Mouse (Mus musculus): ENCODE measurements at regions not wholly inside any gene's neighbourhood (a gene's known extent, or its start where the extent isn't known, plus 50 kb on each side); places are given as distances from the start of the nearest gene placed in this dataset.
"Not testable (repeated sequence)": the region's sequence is repeated elsewhere in the genome, so short reads cannot be mapped to it uniquely, and the experiment has no call there.

- Histone ChIP-seq H3K36me3 (no peaks in the 10 kb centered on the region), H3K4me1 (replicated peaks) (0 out of 2 replicates have a peak, but pooled peaks cover 8% of the 10 kb centered on the region), H3K4me3 (no peak overlapping the region), H3K27me3 (no peaks in the 10 kb centered on the region), H3K27ac (replicated peaks) (no peak overlapping the region), H3K9ac (no peak overlapping the region), H3K9me3 (no peaks in the 10 kb centered on the region), H3K4me2 (no peak overlapping the region)
- ATAC-seq (ENCODE audit: low read depth), result no peak
- 85% methylated on average over 3 of the region's 3 CpGs for WGBS
Measured at GRCm38 (mm10) chr10:117466391-117466790, 86.6 kb upstream of the Cpsf6 start.

DNA sequence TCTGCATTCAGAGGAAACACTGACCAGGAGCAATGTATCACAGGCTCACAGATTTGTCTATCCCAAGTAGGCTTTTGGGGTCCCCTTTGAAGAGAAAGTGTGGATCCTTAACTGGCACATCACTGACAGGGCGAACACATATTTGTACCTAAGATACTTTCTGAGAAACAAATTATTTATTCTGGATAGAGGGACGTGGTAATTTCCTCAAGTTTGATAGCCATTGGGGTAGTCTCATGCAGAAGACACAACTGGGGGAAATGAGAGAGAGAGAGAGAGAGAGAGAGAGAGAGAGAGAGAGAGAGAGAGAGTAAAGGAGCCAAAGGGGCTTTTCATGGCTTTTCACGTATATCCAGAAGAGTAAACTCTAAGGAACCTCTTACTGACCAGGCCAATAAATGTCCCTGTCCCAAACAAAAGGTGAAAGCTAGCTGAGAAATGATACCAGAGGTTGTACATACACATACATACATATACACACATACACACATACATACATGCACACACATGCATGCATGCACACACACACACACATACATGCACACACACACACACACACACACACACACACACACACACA, 85.9 kb upstream of the Cpsf6 start:
- no peak for ATAC-seq (ENCODE audit: low read depth)
- Histone ChIP-seq H3K4me3 (no peak overlapping the region), H3K36me3 (no peaks in the 10 kb centered on the region), H3K4me1 (replicated peaks) (0 out of 2 replicates have a peak, but pooled peaks cover 8% of the 10 kb centered on the region), H3K9ac (no peak overlapping the region), H3K9me3 (no peaks in the 10 kb centered on the region), H3K27me3 (no peaks in the 10 kb centered on the region), H3K4me2 (no peak overlapping the region), H3K27ac (replicated peaks) (no peak overlapping the region)
- 88% methylated on average over 3 of the region's 3 CpGs for WGBS

DNA sequence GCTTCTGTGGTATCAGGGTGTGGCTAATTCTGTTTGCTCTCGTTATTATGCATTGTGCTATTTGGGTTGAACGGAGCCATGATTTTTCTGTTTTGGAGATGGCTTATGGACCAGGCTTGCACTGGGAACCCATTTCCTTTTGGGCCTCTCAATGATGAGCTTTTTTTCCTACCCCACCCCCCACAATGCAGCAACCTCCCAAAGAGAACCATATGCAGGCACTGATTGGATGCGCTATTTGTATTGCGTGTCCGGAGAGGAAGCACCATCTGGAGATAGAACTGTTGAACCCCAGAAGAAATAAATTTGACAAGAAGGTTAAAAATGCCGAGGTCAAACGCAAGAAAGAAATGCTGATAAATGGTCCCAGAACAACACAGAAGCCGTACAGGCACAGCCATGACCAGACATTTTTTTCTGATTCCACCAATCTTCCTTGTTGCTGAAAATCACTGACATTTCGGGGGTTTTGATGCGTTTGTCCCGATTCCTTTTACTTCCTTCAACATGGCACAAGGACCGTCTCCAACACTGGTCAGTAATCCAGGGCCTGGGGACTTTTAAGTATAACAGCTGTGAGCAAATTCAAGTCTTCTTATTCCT, 85.3 kb upstream of the Cpsf6 start:
- Histone ChIP-seq H3K4me3 (no peak overlapping the region), H3K4me2 (no peak overlapping the region), H3K36me3 (no peaks in the 10 kb centered on the region), H3K9me3 (no peaks in the 10 kb centered on the region), H3K9ac (no peak overlapping the region), H3K4me1 (replicated peaks) (0 out of 2 replicates have a peak, but pooled peaks cover 8% of the 10 kb centered on the region), H3K27ac (replicated peaks) (no peak overlapping the region), H3K27me3 (no peaks in the 10 kb centered on the region)
- ATAC-seq (ENCODE audit: low read depth), result no peak
- 76% methylated on average over 12 of the region's 12 CpGs for WGBS

DNA sequence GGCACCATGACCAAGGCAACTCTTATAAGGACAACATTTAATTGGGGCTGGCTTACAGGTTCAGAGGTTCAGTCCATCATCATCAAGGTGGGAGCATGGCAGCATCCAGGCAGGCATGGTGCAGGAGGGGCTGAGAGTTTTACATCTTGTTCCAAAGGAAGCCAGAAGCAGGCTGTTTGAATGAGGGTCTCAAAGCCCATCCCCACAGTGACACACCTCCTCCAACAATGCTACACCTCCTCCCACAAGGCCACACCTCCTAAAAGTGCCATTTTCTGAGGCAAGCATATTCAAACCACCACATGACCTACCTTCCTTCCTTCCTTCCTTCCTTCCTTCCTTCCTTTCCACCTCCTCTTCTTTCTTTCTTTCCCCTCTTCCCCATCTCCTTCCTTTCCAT, 84.5 kb upstream of the Cpsf6 start:
- not testable (repeated sequence) for H3K9me3 ChIP-seq; H3K4me3 ChIP-seq; H3K27ac ChIP-seq (replicated peaks); H3K4me2 ChIP-seq; H3K36me3 ChIP-seq; H3K9ac ChIP-seq; H3K27me3 ChIP-seq; ATAC-seq (ENCODE audit: low read depth); H3K4me1 ChIP-seq (replicated peaks)

DNA sequence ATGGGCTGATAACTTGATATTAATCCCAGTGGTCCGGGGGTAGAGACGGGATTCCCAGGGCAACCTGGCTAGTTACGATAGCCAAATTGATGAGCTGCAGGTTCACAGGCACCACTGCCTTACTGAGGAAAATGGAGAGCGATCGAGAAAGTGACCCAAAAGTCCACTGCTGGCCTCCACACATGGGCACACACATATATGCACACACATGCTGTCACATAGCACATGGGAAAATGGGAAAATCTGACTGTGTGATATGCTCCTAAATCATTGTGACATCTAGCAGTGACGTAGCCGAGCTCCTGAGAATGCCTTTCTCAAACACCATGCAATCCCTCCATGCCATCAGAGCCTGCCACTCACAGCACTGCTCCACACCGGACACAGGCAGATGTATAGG, 83.8 kb upstream of the Cpsf6 start:
- Histone ChIP-seq H3K4me2 (no peak overlapping the region), H3K4me3 (no peak overlapping the region), H3K9me3 (no peaks in the 10 kb centered on the region), H3K27ac (replicated peaks) (no peak overlapping the region), H3K27me3 (no peaks in the 10 kb centered on the region), H3K36me3 (no peaks in the 10 kb centered on the region), H3K9ac (no peak overlapping the region), H3K4me1 (replicated peaks) (0 out of 2 replicates have a peak, but pooled peaks cover 8% of the 10 kb centered on the region)
- no peak for ATAC-seq (ENCODE audit: low read depth)
- 88% methylated on average over 8 of the region's 8 CpGs for WGBS

- Histone ChIP-seq H3K27me3 (no peaks in the 10 kb centered on the region), H3K4me3 (no peak overlapping the region), H3K27ac (replicated peaks) (no peak overlapping the region), H3K4me1 (replicated peaks) (0 out of 2 replicates have a peak, but pooled peaks cover 8% of the 10 kb centered on the region), H3K9ac (no peak overlapping the region), H3K36me3 (no peaks in the 10 kb centered on the region), H3K4me2 (no peak overlapping the region), H3K9me3 (no peaks in the 10 kb centered on the region)
- 95% methylated on average over 4 of the region's 4 CpGs for WGBS
- no peak for ATAC-seq (ENCODE audit: low read depth)
Measured at GRCm38 (mm10) chr10:117462921-117463320, 83.1 kb upstream of the Cpsf6 start.

- Histone ChIP-seq H3K9ac (no peak overlapping the region), H3K9me3 (no peaks in the 10 kb centered on the region), H3K27me3 (no peaks in the 10 kb centered on the region), H3K4me2 (no peak overlapping the region), H3K27ac (replicated peaks) (no peak overlapping the region), H3K4me3 (no peak overlapping the region), H3K4me1 (replicated peaks) (0 out of 2 replicates have a peak, but pooled peaks cover 13% of the 10 kb centered on the region), H3K36me3 (no peaks in the 10 kb centered on the region)
- 0 out of 2 replicates have a peak, but pooled peaks have one; percentile 23 for ATAC-seq (ENCODE audit: low read depth)
- WGBS, result 77% methylated on average over 11 of the region's 11 CpGs
Measured at GRCm38 (mm10) chr10:117461791-117462516, 82.1 kb upstream of the Cpsf6 start.

DNA sequence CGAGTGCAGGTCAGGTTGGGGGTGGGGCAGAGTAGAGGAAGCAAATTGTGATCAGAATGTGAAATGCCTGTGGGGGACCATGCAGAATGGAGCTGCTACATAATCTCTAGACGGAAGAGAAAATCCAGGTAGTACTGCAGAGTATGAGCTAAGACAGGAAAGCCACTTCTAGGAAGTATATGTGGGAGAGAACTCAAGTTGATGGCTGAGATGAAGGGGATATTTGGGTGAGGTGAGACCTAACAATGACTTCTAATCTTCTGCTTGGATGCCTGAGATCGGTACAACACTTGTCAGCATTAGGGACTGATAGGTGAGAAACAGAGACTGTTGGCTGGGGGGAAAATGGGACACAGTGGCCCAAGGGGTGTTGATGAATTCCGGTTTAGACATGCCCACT, 81.4 kb upstream of the Cpsf6 start:
- Histone ChIP-seq H3K27ac (replicated peaks) (no peak overlapping the region), H3K36me3 (no peaks in the 10 kb centered on the region), H3K4me3 (no peak overlapping the region), H3K9ac (no peak overlapping the region), H3K27me3 (no peaks in the 10 kb centered on the region), H3K4me2 (no peak overlapping the region), H3K4me1 (replicated peaks) (0 out of 2 replicates have a peak, but pooled peaks cover 13% of the 10 kb centered on the region), H3K9me3 (no peaks in the 10 kb centered on the region)
- ATAC-seq (ENCODE audit: low read depth), result no peak
- 94% methylated on average over 4 of the region's 4 CpGs for WGBS

GRCm38 (mm10) chr10:117460366-117460730, 80.5 kb upstream of the Cpsf6 start:
- ATAC-seq (ENCODE audit: low read depth), result no peak
- Histone ChIP-seq H3K4me2 (no peak overlapping the region), H3K36me3 (no peaks in the 10 kb centered on the region), H3K9ac (no peak overlapping the region), H3K27me3 (no peaks in the 10 kb centered on the region), H3K4me1 (replicated peaks) (0 out of 2 replicates have a peak, but pooled peaks cover 13% of the 10 kb centered on the region), H3K9me3 (no peaks in the 10 kb centered on the region), H3K4me3 (no peak overlapping the region), H3K27ac (replicated peaks) (no peak overlapping the region)
- 93% methylated on average over 6 of the region's 6 CpGs for WGBS

GRCm38 (mm10) chr10:117459651-117460365, 80.0 kb upstream of the Cpsf6 start:
- Histone ChIP-seq H3K9me3 (no peaks in the 10 kb centered on the region), H3K4me2 (no peak overlapping the region), H3K36me3 (no peaks in the 10 kb centered on the region), H3K4me1 (replicated peaks) (0 out of 2 replicates have a peak, but pooled peaks cover 13% of the 10 kb centered on the region), H3K9ac (no peak overlapping the region), H3K4me3 (no peak overlapping the region), H3K27ac (replicated peaks) (no peak overlapping the region), H3K27me3 (no peaks in the 10 kb centered on the region)
- 88% methylated on average over 10 of the region's 10 CpGs for WGBS
- no peak for ATAC-seq (ENCODE audit: low read depth)

DNA sequence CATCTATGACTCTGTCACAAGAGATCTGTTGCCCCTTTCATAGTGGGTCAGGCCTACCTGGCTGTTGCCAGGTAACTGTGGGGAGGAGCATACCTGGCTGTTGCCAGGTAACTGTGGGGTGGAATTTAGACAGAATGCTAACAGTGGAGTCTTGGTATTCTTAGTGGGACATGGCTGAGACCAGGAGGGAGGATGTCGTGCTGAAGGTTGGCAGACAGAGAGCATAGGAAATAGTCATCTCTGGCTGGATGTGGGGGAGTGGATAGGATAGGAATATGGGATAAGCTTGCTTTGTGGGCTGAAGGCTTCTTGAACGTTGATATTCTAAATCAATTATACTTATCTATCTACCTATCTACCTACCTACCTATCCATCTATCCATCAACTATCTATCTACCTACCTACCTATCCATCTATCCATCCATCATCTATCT, 79.2 kb upstream of the Cpsf6 start:
- H3K9me3 ChIP-seq, result no peaks in the 10 kb centered on the region
- no peaks in the 10 kb centered on the region for H3K36me3 ChIP-seq
- no peak overlapping the region for H3K27ac ChIP-seq (replicated peaks)
- H3K4me3 ChIP-seq, result no peak overlapping the region
- H3K9ac ChIP-seq, result no peak overlapping the region
- 0 out of 2 replicates have a peak, but pooled peaks cover 13% of the 10 kb centered on the region for H3K4me1 ChIP-seq (replicated peaks)
- no peak overlapping the region for H3K4me2 ChIP-seq
- H3K27me3 ChIP-seq, result no peaks in the 10 kb centered on the region
- WGBS, result 95% methylated on average over 2 of the region's 2 CpGs
- no peak for ATAC-seq (ENCODE audit: low read depth)
